Mouse (Mus musculus) stomach, embryonic 15.5 days (tissue): ENCODE data around the gene Gm12216. TPM values are rescaled to one million over a fixed set of nuclear protein-coding genes. Genes with fewer than 3 reads are reported as not detected.

Experiments
- ATAC-seq: fragments of 200-750 bp; cut with Nextera tagmentation; 2 replicates; pipeline ENCODE4 v1.8.0; 2017; ENCODE audit warnings: low read depth, moderate number of reproducible peaks, moderate TSS enrichment; ENCODE audit not compliant: insufficient read depth, low FRiP score
- H3K27ac ChIP-seq: fragments of 300-500 bp; sonication (generic); 2 replicates; pipeline ENCODE4 v1.5.1; 2015; ENCODE audit warnings: mild to moderate bottlenecking, inconsistent platforms
- H3K27me3 ChIP-seq: fragments of 300-500 bp; sonication (generic); replicated peaks from 2 replicates; pipeline ENCODE4 v1.6.1; 2015; ENCODE audit warnings: inconsistent platforms
- H3K36me3 ChIP-seq: fragments of 300-500 bp; sonication (generic); 2 replicates; pipeline ENCODE4 v1.6.1; 2015; ENCODE audit warnings: inconsistent platforms
- H3K4me1 ChIP-seq: fragments of 300-500 bp; sonication (generic); 2 replicates; pipeline ENCODE4 v1.6.1; 2015; ENCODE audit warnings: inconsistent platforms
- H3K4me2 ChIP-seq: fragments of 300-500 bp; sonication (generic); 2 replicates; pipeline ENCODE4 v1.6.1; 2015; ENCODE audit warnings: mild to moderate bottlenecking, inconsistent platforms
- H3K4me3 ChIP-seq: fragments of 300-500 bp; sonication (generic); replicated peaks from 2 replicates; pipeline ENCODE4 v1.5.1; 2015; ENCODE audit warnings: inconsistent platforms
- H3K9ac ChIP-seq: fragments of 300-500 bp; sonication (generic); 2 replicates; pipeline ENCODE4 v1.6.1; 2015; ENCODE audit warnings: inconsistent platforms
- H3K9me3 ChIP-seq: fragments of 300-500 bp; sonication (generic); 2 replicates; pipeline ENCODE4 v1.6.1; 2016; ENCODE audit warnings: inconsistent platforms
- WGBS: fragments of 180-500 bp; shearing (Covaris S2); methylation state at CpG from one replicate; pipeline ENCODE4 v1.1.7; 2015; 5-methylcytosine and 5-hydroxymethylcytosine counted together
- polyA plus RNA-seq: library from polyadenylated mRNA; unstranded; fragments of >200 nt; fragmentation: Nextera tagmentation; extraction: Ambion mirVana; gene quantifications from 2 replicates; pipeline ENCODE4 v1.2.1, GENCODE M21; 2015

Gene Gm12216
- polyA plus RNA-seq, 1 experiment from 2014 or later = 1.7 TPM

DNA sequence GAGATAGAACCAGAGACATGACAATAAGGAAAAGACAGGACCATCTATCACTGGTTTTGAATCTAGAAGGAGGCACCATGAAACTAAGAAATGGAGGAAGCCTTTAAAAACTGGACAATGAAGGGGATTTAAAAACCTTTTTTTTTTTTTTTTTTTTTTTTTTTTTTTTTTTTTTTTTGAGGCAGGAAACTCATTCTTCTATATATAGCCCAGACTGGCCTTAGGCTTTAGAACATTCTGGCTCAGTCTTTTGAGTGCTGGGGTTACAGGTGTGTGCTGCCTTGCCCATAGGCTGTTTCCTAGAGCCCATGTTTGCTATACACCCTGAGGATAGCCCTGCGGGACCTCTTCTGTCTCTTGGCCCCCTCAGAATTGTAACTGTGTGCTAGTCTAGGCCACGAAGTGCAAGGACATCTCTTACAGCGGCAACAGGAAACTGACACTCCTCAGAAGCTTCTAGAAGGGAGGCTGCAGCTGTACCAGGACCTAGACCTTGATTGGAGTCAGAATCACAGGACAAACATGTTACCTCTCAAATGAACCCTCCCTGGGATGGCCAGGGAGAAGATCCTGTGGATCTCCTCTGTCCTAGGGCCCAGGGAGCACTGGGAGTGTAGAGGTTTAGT, 73.6 kb downstream of the Gm12216 start:
- Histone ChIP-seq H3K36me3 (no peaks in the 10 kb centered on the region), H3K4me2 (no peak overlapping the region), H3K27me3 (no peaks in the 10 kb centered on the region), H3K4me1 (peaks cover 3% of the 10 kb centered on the region; the same call in 1 of the 2 replicates), H3K9me3 (no peaks in the 10 kb centered on the region), H3K27ac (peak overlapping the region; percentile 9; the same call in 1 of the 2 replicates), H3K9ac (no peak overlapping the region), H3K4me3 (no peak overlapping the region)
- 76% methylated on average over 3 of the region's 3 CpGs for WGBS
- ATAC-seq = no peak

DNA sequence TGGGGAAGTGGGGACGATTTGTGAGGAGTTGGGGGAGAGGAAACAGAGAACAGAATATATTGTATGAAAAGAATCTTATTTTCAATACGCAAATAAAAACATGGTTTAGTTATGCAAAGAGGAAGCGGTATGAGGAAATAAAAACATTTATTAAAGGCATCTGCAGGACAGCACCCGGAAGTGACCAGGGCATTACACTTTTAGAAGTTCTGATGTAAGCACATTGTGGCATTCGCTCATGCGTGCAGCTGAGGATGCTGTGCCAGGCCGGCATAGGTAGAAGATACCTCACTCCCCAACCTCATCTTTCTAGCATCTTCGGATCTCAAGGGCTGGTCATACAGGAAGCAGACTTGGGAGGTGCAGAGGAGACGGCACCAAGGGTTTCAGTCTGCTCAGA, 75.8 kb downstream of the Gm12216 start:
- Histone ChIP-seq H3K27ac (no peak overlapping the region), H3K4me2 (no peak overlapping the region), H3K36me3 (no peaks in the 10 kb centered on the region), H3K9ac (no peak overlapping the region), H3K9me3 (no peaks in the 10 kb centered on the region), H3K4me3 (no peak overlapping the region), H3K27me3 (no peaks in the 10 kb centered on the region), H3K4me1 (peaks cover 3% of the 10 kb centered on the region; the same call in 1 of the 2 replicates)
- ATAC-seq = no peak
- 78% methylated on average over 9 of the region's 9 CpGs for WGBS

DNA sequence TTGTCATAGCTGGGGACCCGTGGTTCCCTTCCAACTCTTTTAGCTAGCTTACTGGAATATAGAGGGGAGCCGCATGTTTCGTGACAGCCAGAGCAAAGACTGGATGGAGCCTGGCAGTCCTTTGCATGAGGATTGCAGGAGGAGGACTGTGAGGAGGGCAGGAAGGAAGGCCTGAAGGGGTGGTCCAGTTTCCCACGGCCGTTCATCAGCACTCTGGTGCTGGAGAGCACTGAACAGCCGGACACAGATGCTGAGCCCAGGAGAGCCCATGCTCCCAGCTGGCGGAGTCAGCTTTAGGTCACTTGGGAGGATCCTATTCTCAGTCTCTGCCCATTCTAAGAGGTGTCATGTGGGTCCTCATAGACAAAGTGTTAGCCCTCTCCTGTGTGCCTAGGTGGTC, 77.1 kb downstream of the Gm12216 start:
- H3K4me3 ChIP-seq = no peak overlapping the region
- 0 out of 2 replicates have a peak overlapping the region, but pooled peaks have one; percentile 2 for H3K27ac ChIP-seq
- H3K36me3 ChIP-seq = no peaks in the 10 kb centered on the region
- H3K9ac ChIP-seq = no peak overlapping the region
- no peaks in the 10 kb centered on the region for H3K9me3 ChIP-seq
- no peaks in the 10 kb centered on the region for H3K27me3 ChIP-seq
- H3K4me2 ChIP-seq = no peak overlapping the region
- H3K4me1 ChIP-seq = peaks cover 3% of the 10 kb centered on the region; the same call in 1 of the 2 replicates
- 65% methylated on average over 7 of the region's 7 CpGs for WGBS
- peak; percentile 65; the same call in 1 of the 2 replicates for ATAC-seq

DNA sequence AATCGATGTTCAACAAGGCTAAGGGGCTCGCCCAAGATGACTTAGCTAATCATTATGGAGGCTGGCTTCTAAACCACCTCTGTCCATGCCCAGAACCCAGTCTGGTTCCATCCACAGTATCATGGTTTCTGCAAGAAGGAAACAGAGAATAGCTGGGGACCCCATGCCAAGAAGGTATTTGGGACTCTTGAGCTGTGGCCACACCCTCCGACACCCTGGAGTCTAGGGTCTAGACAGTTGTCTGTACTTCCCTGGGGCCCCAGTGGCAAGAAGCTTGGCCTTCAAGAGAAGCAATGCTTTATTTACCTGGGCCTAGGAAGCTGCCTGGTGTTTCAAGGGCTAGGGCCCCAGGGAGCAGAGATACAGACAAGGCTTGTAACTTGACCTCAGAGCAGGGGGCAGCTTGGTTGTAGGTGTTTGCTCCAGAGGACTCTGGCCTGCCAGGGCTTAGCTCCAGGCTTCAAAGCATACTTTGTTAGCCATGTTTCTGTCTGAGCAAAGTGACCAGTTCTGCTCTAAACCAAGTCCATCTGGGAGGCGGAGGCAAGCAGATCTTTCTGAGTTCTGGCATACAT, 77.8 kb downstream of the Gm12216 start:
- no peak overlapping the region for H3K27ac ChIP-seq
- 0 out of 2 replicates have a peak, but pooled peaks cover 6% of the 10 kb centered on the region for H3K36me3 ChIP-seq
- H3K4me3 ChIP-seq = no peak overlapping the region
- H3K4me2 ChIP-seq = no peak overlapping the region
- H3K27me3 ChIP-seq = no peaks in the 10 kb centered on the region
- peaks cover 3% of the 10 kb centered on the region; the same call in 1 of the 2 replicates for H3K4me1 ChIP-seq
- 89% methylated on average over 4 of the region's 4 CpGs for WGBS
- H3K9me3 ChIP-seq = no peaks in the 10 kb centered on the region
- no peak overlapping the region for H3K9ac ChIP-seq
- no peak for ATAC-seq

DNA sequence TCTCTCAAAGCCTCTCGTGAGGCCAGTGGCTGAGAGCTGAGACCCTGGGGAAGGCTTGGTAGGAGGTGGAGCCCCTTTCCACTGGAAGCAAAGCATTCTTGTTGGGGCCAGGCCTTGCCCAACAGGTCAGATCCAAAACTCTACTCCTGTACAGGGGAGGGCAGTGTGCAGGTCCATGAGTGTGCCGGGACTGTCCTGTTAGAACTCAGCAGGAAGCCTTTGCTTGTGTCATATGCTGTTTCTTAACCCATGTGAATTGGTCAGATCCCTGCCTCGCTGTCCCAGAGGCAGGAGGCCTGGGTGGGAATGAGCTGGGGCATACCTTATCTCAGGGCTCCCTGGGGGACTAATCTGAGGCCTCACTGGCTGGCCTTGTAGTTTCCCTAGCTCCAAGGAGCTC, 78.8 kb downstream of the Gm12216 start:
- no peak overlapping the region for H3K27ac ChIP-seq
- 69% methylated on average over 3 of the region's 3 CpGs for WGBS
- H3K4me1 ChIP-seq = peaks cover 3% of the 10 kb centered on the region; the same call in 1 of the 2 replicates
- no peak overlapping the region for H3K9ac ChIP-seq
- no peaks in the 10 kb centered on the region for H3K9me3 ChIP-seq
- H3K4me3 ChIP-seq = no peak overlapping the region
- 0 out of 2 replicates have a peak, but pooled peaks cover 8% of the 10 kb centered on the region for H3K36me3 ChIP-seq
- H3K27me3 ChIP-seq = no peaks in the 10 kb centered on the region
- H3K4me2 ChIP-seq = no peak overlapping the region
- no peak for ATAC-seq

DNA sequence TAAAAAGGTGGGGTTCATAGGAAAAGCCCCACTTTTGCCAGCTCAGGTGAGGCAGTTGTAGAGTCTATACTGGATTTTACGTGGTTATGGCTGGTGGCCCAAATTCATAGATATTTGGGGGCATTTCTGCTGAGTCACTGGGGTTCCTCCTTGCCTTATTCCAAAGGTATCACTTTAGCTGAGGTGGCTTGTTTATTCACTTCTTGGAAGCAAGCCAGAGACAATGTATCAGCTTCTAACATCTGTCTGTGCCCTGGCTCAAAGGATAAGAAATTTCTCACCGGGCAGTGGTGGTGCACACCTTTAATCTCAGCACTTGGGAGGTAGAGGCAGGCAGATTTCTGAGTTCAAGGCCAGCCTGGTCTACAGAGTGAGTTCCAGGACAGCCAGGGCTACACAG, 79.2 kb downstream of the Gm12216 start:
- no peak overlapping the region for H3K4me3 ChIP-seq
- H3K4me1 ChIP-seq = peaks cover 3% of the 10 kb centered on the region; the same call in 1 of the 2 replicates
- H3K9me3 ChIP-seq = no peaks in the 10 kb centered on the region
- no peak overlapping the region for H3K27ac ChIP-seq
- 0 out of 2 replicates have a peak, but pooled peaks cover 8% of the 10 kb centered on the region for H3K36me3 ChIP-seq
- no peak overlapping the region for H3K4me2 ChIP-seq
- no peak overlapping the region for H3K9ac ChIP-seq
- H3K27me3 ChIP-seq = no peaks in the 10 kb centered on the region
- ATAC-seq = no peak
- 68% methylated on average over 2 of the region's 2 CpGs for WGBS

DNA sequence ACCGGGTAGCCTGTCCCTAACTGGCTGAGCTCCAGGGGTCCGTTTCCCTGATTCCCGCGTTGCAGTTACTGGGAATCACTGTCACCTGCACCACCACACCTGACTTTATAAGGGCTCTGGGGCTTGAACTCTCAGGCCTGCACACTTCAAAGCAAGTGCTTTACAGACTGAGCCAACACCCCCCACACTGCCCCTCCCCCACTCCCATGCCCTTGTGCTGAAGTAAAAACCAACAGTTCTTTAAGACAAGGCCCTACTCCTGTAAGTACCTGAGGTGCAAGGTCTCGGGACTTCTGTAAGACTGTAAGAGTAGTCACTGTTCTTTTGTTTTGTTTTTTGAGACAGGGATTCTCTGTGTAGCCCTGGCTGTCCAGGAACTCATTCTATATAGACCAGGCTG, 80.6 kb downstream of the Gm12216 start:
- no peak overlapping the region for H3K4me3 ChIP-seq
- no peak for ATAC-seq
- WGBS = 75% methylated on average over 5 of the region's 5 CpGs
- H3K9me3 ChIP-seq = no peaks in the 10 kb centered on the region
- no peak overlapping the region for H3K27ac ChIP-seq
- H3K36me3 ChIP-seq = 0 out of 2 replicates have a peak, but pooled peaks cover 8% of the 10 kb centered on the region
- no peaks in the 10 kb centered on the region for H3K27me3 ChIP-seq
- no peak overlapping the region for H3K4me2 ChIP-seq
- H3K9ac ChIP-seq = no peak overlapping the region
- H3K4me1 ChIP-seq = peaks cover 3% of the 10 kb centered on the region; the same call in 1 of the 2 replicates

DNA sequence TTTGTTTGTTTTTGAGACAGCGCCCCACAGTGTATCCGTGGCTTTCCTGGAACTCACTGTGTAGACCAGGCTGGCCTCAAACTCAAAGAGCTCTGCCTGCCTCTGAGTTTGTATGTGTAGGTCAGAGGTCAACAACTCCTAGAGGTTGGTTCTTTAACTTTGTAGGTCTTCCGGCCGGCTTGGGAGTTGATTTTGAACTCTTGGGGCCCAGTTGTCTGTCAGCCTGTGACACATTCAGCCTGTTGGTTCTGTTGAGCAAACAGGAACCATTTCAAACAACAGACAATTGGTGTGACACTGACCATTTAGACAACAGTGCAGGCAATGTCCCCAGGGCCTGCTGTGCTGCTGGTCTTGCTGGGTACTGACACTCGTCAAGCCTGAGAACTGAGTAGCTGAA, 81.3 kb downstream of the Gm12216 start:
- Histone ChIP-seq H3K36me3 (0 out of 2 replicates have a peak, but pooled peaks cover 8% of the 10 kb centered on the region), H3K27ac (no peak overlapping the region), H3K4me3 (no peak overlapping the region), H3K9me3 (no peaks in the 10 kb centered on the region), H3K9ac (no peak overlapping the region), H3K4me1 (peaks cover 3% of the 10 kb centered on the region; the same call in 1 of the 2 replicates), H3K27me3 (no peaks in the 10 kb centered on the region), H3K4me2 (no peak overlapping the region)
- 68% methylated on average over 5 of the region's 5 CpGs for WGBS
- ATAC-seq = no peak

DNA sequence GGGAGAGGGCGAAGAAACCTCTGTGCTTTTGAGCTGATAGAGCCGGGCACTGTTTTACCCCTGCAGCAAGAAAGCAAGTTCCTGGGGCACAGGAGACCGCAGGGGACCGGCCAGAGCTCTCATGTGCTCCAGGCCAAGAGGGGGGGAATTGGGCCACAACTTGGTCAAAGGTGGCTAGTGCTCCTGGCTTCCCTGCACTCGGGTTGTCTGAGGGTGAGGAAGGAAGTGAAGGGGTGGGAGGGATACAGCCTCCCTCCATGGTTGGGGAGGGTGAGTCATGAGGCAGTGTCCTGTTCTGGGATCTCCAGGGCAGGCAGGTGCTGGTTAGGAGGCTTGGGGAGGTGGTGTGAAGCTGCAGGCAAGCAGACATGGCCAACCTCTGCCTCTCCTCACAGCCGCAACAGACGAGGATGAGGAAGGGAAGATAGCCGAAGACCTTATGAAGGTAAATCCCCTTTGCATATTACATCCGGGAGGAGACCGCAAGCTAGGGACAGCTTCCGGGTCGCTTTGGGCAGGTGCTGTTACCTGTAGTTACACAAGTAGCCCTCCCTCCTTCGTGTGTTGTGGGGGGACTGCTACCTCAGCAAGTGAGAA, 84.3 kb downstream of the Gm12216 start:
- Histone ChIP-seq H3K27me3 (no peaks in the 10 kb centered on the region), H3K9me3 (no peaks in the 10 kb centered on the region), H3K4me1 (peaks cover 11% of the 10 kb centered on the region; the same call in 1 of the 2 replicates), H3K4me2 (no peak overlapping the region), H3K4me3 (no peak overlapping the region), H3K36me3 (0 out of 2 replicates have a peak, but pooled peaks cover 8% of the 10 kb centered on the region), H3K9ac (no peak overlapping the region), H3K27ac (no peak overlapping the region)
- ATAC-seq = no peak
- WGBS = 88% methylated on average over 13 of the region's 13 CpGs

DNA sequence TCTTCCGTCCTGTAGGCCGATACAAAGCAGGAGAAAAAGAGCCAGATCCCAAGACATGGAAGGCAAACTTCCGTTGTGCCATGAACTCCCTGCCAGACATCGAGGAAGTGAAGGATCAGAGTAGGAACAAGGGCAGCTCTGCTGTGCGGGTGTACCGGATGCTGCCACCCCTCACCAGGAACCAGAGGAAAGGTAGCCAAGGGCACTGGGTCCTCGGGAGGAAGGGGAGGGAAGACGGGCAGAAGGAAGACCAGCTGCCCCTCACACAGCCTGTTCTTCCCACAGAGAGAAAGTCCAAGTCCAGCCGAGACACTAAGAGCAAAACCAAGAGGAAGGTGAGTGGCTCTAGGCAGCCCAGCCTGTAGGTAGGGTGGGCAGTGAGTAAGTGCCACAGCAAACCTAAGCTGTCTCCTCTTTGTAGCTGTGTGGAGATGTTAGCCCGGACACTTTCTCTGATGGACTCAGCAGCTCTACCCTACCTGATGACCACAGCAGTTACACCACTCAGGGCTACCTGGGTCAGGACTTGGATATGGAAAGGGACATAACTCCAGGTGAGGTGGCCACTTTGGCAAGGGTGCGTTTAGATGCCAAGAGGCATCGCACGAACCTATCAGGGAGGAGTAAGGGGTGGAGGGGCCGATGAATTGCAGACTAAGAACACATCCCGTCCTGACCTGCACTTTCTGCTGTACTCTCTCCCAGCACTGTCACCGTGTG, 85.3 kb downstream of the Gm12216 start:
- H3K9ac ChIP-seq = no peak overlapping the region
- 87% methylated on average over 16 of the region's 16 CpGs for WGBS
- no peak overlapping the region for H3K4me3 ChIP-seq
- no peaks in the 10 kb centered on the region for H3K9me3 ChIP-seq
- ATAC-seq = no peak
- H3K4me1 ChIP-seq = peaks cover 11% of the 10 kb centered on the region; the same call in 1 of the 2 replicates
- no peak overlapping the region for H3K4me2 ChIP-seq
- 0 out of 2 replicates have a peak, but pooled peaks cover 8% of the 10 kb centered on the region for H3K36me3 ChIP-seq
- H3K27me3 ChIP-seq = no peaks in the 10 kb centered on the region
- no peak overlapping the region for H3K27ac ChIP-seq

DNA sequence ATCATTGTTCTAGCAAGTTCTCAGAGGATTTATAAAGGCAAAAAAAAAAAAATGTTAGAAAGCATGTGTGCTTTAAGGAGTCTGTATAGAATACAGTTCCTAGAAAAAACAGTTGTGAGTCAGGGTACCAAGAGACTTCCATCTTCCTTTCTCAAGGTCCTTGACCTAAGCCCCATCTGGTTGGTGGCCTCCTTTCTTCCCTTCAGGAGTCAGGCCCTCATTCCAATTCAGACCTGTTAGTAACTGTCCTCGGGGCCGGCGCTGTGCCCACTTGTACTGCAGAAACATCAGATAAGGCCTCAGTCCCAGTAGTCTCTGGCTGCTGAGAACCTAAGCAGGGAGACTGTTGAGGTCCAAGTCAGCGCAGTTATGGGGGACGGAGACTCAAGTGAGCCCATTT, 86.0 kb downstream of the Gm12216 start, which contains the start of gene Gm17334:
TSS of gene Gm17334 (minus strand) at position 101 of the 400 bp plus-strand sequence.
- H3K4me3 ChIP-seq = no peak within 1 kb of the TSS
- H3K27ac ChIP-seq = no peak within 1 kb of the TSS
- H3K9me3 ChIP-seq = no peaks in the 10 kb centered on the region
- peaks cover 11% of the 10 kb centered on the region; the same call in 1 of the 2 replicates for H3K4me1 ChIP-seq
- H3K27me3 ChIP-seq = no peaks in the 10 kb centered on the region
- 0 out of 2 replicates have a peak within 1 kb of the TSS, but pooled peaks have one; percentile 87 for H3K4me2 ChIP-seq
- ATAC-seq = no peak
- H3K36me3 ChIP-seq = 0 out of 2 replicates have a peak, but pooled peaks cover 8% of the 10 kb centered on the region
- 90% methylated on average over 5 of the region's 5 CpGs for WGBS
- H3K9ac ChIP-seq = no peak within 1 kb of the TSS
